Mouse (Mus musculus) hindbrain, embryonic 10.5 days (tissue): Measurements from ENCODE around the gene Drap1. TPM values are rescaled to one million over a fixed set of nuclear protein-coding genes. Genes with fewer than 3 reads are reported as not detected.

ENCODE experiments used
- DNase-seq: peaks from one replicate; pipeline ENCODE4 v3.0.0-alpha.2; 2017; ENCODE audit warnings: low spot score
- H3K27ac ChIP-seq: fragments of 300-500 bp; sonication (generic); 2 replicates; pipeline ENCODE4 v1.5.1; 2016; ENCODE audit warnings: mild to moderate bottlenecking, moderate library complexity
- H3K27me3 ChIP-seq: fragments of 300-500 bp; sonication (generic); 2 replicates; pipeline ENCODE4 v1.6.1; 2016; ENCODE audit warnings: mild to moderate bottlenecking; ENCODE audit not compliant: poor library complexity, insufficient read depth, severe bottlenecking
- H3K36me3 ChIP-seq: fragments of 300-500 bp; sonication (generic); 2 replicates; pipeline ENCODE4 v1.6.1; 2016; ENCODE audit warnings: mild to moderate bottlenecking, moderate library complexity
- H3K4me1 ChIP-seq: fragments of 300-500 bp; sonication (generic); replicated peaks from 2 replicates; pipeline ENCODE4 v1.6.1; 2016; ENCODE audit warnings: mild to moderate bottlenecking
- H3K4me3 ChIP-seq: fragments of 300-500 bp; sonication (generic); 2 replicates; pipeline ENCODE4 v1.5.1; 2016; ENCODE audit warnings: mild to moderate bottlenecking, moderate library complexity
- H3K9me3 ChIP-seq: fragments of 300-500 bp; sonication (generic); 2 replicates; pipeline ENCODE4 v1.6.1; 2016; ENCODE audit warnings: mild to moderate bottlenecking, moderate library complexity
- WGBS: fragments of 180-500 bp; shearing (Covaris S2); methylation state at CpG from one replicate; pipeline ENCODE4 v1.1.7; 2016; 5-methylcytosine and 5-hydroxymethylcytosine counted together
- polyA plus RNA-seq: library from polyadenylated mRNA; unstranded; fragments of >200 nt; fragmentation: Nextera tagmentation; extraction: Ambion mirVana; gene quantifications from 2 replicates; pipeline ENCODE4 v1.2.1, GENCODE M21; 2016

The Drap1 gene
- polyA plus RNA-seq, 1 experiment from 2014 or later, result 271 TPM

DNA sequence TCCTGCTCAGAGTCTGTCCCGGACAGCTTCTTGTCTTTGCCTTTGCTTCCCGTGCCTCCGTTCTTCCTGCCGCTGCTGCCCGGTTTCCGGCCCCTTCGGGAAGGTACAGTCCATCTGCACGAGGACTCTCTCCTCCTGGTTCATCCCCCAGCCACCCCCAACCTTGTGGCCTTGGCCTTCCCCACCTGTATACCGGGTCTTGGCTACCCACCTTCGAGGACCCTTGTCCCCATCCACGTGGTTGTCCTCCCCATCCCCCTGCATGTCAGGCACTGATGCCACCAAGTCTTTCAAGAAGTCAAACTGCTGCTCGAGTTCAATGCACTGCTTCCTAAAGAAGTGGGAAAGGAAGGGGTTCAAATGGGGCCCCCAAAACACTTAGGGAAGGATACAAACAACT is 1.2 kb downstream of the Drap1 start:
- Histone ChIP-seq H3K36me3 (peaks cover 65% of the 10 kb centered on the region), H3K27me3 (no peaks in the 10 kb centered on the region), H3K4me1 (peaks cover 42% of the 10 kb centered on the region), H3K9me3 (no peaks in the 10 kb centered on the region), H3K4me3 (peak overlapping the region; percentile 90), H3K27ac (peak overlapping the region; percentile 98)
- no peak for DNase-seq
- 73% methylated on average over 12 of the region's 12 CpGs for WGBS

DNA sequence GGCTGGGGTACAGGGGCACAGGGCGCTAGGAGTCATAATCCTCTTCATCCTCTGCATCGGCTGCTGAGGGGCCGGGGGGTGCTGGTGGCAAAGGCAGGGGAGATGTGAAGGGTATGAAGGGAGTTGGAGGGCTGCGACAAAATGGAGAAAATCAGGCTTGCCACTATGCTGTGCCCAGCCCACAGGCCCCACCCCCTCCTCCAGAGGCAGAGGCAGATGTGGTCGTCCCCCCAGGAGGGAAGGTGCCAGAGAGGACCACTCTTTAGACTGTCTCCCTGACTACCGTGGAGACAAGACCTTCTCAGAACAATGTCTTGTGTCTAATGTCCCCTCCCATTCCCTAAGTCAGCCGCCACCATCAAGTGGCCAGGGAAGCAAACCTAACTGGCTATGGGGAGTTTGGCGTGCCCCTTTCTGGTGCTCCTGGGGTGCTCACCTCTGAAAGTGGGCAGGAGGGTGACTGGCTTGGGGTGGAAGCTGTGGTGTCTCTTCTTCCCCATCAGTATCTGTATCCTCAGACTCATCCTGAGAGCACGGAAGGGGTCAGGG is 1.8 kb downstream of the Drap1 start:
- Histone ChIP-seq H3K27ac (peak overlapping the region; percentile 98; the same call in 1 of the 2 replicates), H3K4me3 (peak overlapping the region; percentile 90), H3K9me3 (no peaks in the 10 kb centered on the region), H3K36me3 (peaks cover 69% of the 10 kb centered on the region), H3K27me3 (no peaks in the 10 kb centered on the region), H3K4me1 (peaks cover 41% of the 10 kb centered on the region)
- WGBS, result 71% methylated on average over 9 of the region's 9 CpGs
- no peak for DNase-seq

DNA sequence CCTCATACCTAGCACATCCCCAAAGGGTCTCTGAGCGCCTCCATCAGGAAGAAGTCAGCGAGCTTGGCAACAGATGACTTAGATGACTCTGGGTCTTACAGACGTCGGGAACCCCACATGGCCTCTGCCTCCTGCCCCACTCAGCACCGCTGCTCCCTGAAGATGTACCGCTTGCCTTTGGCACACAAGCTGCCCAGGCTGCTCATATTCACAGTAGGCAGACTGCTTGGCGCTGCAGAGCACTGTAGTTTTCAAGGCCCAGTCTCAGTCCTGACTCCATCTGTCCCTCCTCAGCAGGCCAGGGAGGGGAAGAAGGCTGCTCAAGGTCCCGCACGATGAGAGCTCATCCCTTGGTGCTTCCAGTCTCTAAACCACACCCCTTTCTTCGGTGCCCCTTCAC is 2.5 kb downstream of the Drap1 start:
- peak overlapping the region; percentile 1; the same call in 1 of the 2 replicates for H3K4me3 ChIP-seq
- H3K4me1 ChIP-seq, result peaks cover 39% of the 10 kb centered on the region
- no peaks in the 10 kb centered on the region for H3K9me3 ChIP-seq
- no peak overlapping the region for H3K27ac ChIP-seq
- no peaks in the 10 kb centered on the region for H3K27me3 ChIP-seq
- 89% methylated on average over 10 of the region's 10 CpGs for WGBS
- peaks cover 69% of the 10 kb centered on the region for H3K36me3 ChIP-seq
- DNase-seq, result no peak

DNA sequence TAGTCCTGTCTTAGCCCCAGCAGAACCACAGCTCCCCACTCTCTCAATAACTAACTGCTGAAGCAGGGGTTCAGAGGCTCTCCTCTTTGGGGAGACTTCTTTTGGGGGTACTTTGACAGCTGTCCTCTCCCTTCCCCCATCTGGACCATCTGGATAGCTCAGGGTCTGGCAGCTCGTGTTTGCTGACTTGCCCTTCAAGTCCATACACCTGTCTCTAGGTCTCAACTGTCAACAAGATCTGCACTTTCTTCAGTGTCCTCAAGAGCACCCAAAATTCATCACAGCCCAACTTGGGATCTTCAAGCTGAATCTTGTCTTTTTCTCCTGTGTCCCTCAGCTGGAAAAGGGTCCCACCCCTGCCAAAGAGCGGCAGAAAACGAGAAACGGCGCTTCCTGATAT is 3.0 kb downstream of the Drap1 start:
- 83% methylated on average over 5 of the region's 5 CpGs for WGBS
- DNase-seq, result no peak
- H3K9me3 ChIP-seq, result no peaks in the 10 kb centered on the region
- peaks cover 65% of the 10 kb centered on the region for H3K36me3 ChIP-seq
- no peaks in the 10 kb centered on the region for H3K27me3 ChIP-seq
- H3K4me1 ChIP-seq, result peaks cover 34% of the 10 kb centered on the region
- H3K4me3 ChIP-seq, result no peak overlapping the region
- H3K27ac ChIP-seq, result no peak overlapping the region

DNA sequence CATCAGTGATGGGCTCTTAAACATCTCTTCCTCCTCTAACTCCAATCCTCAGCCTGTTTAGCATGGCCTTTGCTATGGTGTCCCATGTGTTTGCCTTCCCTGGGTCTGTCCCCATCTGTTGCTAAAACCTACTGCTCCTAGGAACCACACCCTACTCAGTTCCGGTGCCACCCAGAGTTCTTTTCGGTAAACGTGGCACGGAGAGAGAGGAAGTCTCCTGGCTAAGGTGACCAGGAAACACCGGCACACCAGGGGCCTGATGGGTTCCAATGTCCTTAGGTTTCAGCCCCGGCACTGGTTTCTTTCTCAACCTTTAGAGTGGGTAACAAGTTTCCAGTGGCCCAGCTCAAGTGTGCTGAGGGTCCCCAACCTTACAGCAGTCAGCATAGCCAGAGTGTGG is 4.2 kb downstream of the Drap1 start:
- Histone ChIP-seq H3K4me3 (no peak overlapping the region; the same call in 1 of the 2 replicates), H3K27ac (no peak overlapping the region), H3K4me1 (peaks cover 22% of the 10 kb centered on the region), H3K27me3 (no peaks in the 10 kb centered on the region), H3K36me3 (peaks cover 54% of the 10 kb centered on the region), H3K9me3 (no peaks in the 10 kb centered on the region)
- DNase-seq, result no peak
- WGBS, result 93% methylated on average over 6 of the region's 6 CpGs

DNA sequence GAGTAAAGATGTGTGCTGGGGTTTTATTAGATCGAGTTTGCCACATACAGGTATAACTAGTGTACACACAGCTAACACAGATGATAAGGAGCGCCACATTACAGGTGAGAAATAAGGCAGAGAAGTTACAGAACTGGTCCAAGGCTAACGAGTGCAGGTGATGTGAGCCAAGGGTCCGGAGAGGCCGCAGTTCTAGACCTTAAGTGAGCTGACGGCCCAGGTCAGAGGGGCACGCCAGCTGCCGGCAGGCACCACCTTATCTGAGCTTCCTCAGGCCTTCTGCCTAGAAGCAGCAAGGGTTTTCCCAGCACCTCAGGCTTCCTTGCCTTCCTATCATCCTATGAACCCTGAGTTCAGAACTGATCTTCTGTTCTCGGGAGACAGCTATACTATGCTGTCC is 5.1 kb downstream of the Drap1 start:
- no peaks in the 10 kb centered on the region for H3K9me3 ChIP-seq
- DNase-seq, result no peak
- no peak overlapping the region for H3K27ac ChIP-seq
- H3K4me3 ChIP-seq, result no peak overlapping the region
- H3K4me1 ChIP-seq, result peaks cover 21% of the 10 kb centered on the region
- peaks cover 54% of the 10 kb centered on the region for H3K36me3 ChIP-seq
- H3K27me3 ChIP-seq, result no peaks in the 10 kb centered on the region
- WGBS, result 92% methylated on average over 9 of the region's 9 CpGs

DNA sequence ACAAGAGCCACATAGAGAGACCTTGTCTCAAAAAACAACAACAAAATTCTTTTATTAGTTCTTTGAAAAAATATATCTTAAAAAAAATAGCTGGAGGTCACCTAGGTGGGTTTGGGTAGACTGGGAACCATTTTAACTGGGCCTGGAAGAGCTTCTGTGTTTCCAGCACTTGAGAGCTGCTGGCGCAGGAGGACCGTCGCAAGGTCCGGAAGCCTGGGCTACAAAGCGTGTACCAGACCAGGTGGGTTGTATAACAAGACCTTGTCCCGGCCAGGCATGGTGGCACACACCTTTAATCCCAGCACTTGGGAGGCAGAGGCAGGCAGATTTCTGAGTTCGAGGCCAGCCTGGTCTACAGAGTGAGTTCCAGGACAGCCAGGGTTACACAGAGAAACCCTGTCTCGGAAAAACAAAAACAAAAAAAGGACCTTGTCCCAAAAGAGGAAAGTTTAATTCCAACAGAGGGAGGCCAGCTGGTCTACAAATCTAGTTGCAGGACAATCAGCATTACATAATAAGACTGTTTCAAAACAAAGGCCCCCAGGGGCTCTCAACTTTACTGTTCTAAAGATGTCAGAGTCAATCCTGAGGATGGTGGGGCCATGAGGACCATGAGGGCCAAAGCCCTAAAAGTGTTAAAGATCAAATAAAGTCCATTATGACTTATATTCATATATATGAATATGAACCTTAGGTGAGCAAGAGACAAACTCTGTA is 5.9 kb downstream of the Drap1 start:
- DNase-seq, result no peak

DNA sequence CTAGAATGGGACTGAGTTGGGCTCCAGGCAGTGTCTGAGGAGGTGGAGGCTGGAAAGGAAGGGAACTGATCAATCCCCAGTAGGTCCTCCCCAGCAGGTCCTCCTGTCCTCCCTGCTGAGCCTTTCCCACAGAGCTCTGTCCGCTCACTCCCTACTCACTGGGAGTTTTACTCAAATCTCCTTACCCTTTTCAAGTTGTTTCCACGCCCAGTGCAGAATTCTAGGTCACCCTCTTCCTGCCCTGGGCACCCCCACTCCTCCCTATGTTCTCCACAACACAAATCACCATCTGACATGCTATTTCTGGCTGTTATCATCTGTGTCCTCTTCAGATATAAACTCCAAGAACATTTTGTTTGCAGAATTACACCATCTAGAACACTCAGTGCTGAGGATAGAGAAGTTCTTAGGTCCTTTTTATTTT is 10.2 kb downstream of the Drap1 start:
- Histone ChIP-seq H3K4me1 (peaks cover 3% of the 10 kb centered on the region; the same call in 1 of the 2 replicates), H3K27ac (no peak overlapping the region), H3K27me3 (no peaks in the 10 kb centered on the region), H3K4me3 (no peak overlapping the region), H3K9me3 (no peaks in the 10 kb centered on the region), H3K36me3 (peaks cover 14% of the 10 kb centered on the region)
- no peak for DNase-seq
- 64% methylated on average over 2 of the region's 2 CpGs for WGBS

More for the DNA sequence above, 5.9 kb downstream of the Drap1 start:
- H3K27me3 ChIP-seq, result no peaks in the 10 kb centered on the region
- peaks cover 54% of the 10 kb centered on the region for H3K36me3 ChIP-seq
- H3K4me3 ChIP-seq, result no peak overlapping the region
- WGBS, result 94% methylated on average over 8 of the region's 8 CpGs
- H3K4me1 ChIP-seq, result peaks cover 18% of the 10 kb centered on the region
- H3K9me3 ChIP-seq, result no peaks in the 10 kb centered on the region
- H3K27ac ChIP-seq, result no peak overlapping the region

DNA sequence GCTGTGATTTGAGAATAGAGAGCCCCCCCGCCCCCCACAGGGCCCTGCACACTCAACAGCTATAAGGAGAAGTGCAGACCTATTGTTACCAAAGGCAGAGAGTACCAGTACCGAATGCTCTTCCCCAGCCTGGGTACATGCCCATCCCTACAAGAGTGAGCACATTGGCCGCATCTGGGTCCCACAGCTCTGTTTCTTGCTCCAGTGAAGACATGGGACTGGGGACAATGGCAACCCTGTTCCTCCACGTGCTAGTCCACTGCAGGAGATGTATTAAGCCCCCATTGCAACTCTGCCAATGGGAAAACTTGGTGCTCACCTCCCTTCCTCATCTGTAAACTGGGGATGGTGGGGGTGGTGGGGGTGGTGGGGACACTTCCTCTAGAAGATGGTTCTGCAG is 10.9 kb downstream of the Drap1 start:
- 75% methylated on average over 4 of the region's 4 CpGs for WGBS
- H3K4me3 ChIP-seq, result no peak overlapping the region
- H3K27me3 ChIP-seq, result no peaks in the 10 kb centered on the region
- no peaks in the 10 kb centered on the region for H3K9me3 ChIP-seq
- no peak overlapping the region for H3K27ac ChIP-seq
- peaks cover 13% of the 10 kb centered on the region for H3K36me3 ChIP-seq
- DNase-seq, result no peak
- H3K4me1 ChIP-seq, result peaks cover 3% of the 10 kb centered on the region; the same call in 1 of the 2 replicates

DNA sequence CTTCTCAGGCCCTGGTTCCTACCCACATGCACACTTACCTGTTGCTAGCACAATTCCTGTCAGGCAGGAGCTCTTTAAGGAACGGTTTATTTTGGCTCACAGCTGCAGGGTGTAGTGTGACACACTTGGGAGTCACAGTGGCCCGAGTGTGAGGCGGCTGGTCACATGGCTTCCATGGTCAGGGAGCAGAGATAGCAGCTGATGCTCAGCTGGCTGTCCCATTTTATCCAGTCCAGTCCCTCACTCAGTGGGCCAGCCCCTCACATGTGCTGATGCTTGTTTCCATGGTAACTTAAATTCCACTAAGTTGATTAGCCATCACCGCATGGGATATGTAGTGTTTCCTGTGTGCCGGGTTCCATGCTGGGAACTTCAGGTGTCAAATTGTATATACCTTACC is 12.8 kb downstream of the Drap1 start:
- Histone ChIP-seq H3K27me3 (no peaks in the 10 kb centered on the region), H3K9me3 (no peaks in the 10 kb centered on the region), H3K4me3 (no peak overlapping the region), H3K36me3 (peaks cover 4% of the 10 kb centered on the region; the same call in 1 of the 2 replicates), H3K4me1 (peaks cover 15% of the 10 kb centered on the region), H3K27ac (no peak overlapping the region)
- no peak for DNase-seq
- WGBS, result 78% methylated on average over 5 of the region's 5 CpGs

DNA sequence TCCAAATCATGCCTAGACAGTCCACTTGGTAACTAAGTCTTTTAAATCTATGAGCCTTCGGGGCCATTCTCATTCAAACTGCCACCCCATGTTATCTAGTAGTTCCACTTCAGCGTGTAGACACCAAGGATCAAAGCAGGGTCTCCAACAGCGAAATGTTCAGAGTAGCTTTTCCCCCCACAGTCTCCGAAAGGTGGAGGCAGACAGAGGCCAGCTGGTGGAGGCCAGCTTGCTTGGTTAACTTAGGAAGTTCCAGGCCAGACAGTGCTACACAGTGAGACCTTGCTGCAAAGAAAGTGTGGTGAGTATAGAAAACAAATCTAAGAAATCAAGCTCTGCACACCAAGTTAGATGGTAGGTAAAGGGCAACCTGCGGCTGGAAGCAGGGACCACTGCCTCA is 14.1 kb downstream of the Drap1 start:
- peaks cover 21% of the 10 kb centered on the region for H3K4me1 ChIP-seq
- 90% methylated on average over 5 of the region's 5 CpGs for WGBS
- no peaks in the 10 kb centered on the region for H3K27me3 ChIP-seq
- no peaks in the 10 kb centered on the region for H3K9me3 ChIP-seq
- no peak for DNase-seq
- no peak overlapping the region for H3K4me3 ChIP-seq
- no peak overlapping the region for H3K27ac ChIP-seq
- peaks cover 4% of the 10 kb centered on the region; the same call in 1 of the 2 replicates for H3K36me3 ChIP-seq

DNA sequence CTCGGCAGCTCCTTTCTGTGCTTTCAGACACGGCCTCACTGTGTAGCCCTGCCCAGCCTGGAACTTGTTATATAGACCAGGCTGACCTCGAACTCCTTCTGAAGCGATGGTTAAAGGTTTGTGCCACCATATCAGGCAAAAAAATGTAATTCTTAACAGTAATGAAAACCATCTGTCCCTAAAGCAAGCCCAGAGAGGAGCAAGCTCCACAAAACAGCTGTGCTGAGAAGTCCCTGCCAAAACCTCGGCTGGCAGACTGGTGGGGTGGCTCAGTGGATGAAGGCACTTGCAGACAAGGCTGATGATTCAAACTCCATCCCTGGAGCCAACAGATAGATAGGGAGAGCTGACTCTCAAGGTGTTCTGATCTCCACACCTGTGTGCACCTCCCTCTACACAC is 15.7 kb downstream of the Drap1 start:
- Histone ChIP-seq H3K27me3 (no peaks in the 10 kb centered on the region), H3K4me3 (no peak overlapping the region), H3K9me3 (no peaks in the 10 kb centered on the region), H3K4me1 (peaks cover 22% of the 10 kb centered on the region), H3K27ac (no peak overlapping the region), H3K36me3 (peaks cover 4% of the 10 kb centered on the region; the same call in 1 of the 2 replicates)
- WGBS, result 78% methylated on average over 5 of the region's 5 CpGs
- DNase-seq, result no peak
